Mouse (Mus musculus) thymus, postnatal 10 days (tissue): ENCODE data around the gene Trappc3.

Experiments used
- DNase-seq, 2 experiments: peaks; one replicate each; pipeline ENCODE4 v3.0.0; 2021; ENCODE audit warnings: low spot score in 2 of 2

Gene Trappc3

GRCm38 (mm10) chr4:126313202-126313601 lies 51.1 kb downstream of the Trappc3 start:
- DNase-seq: no peak

GRCm38 (mm10) chr4:126314393-126314792 lies 52.3 kb downstream of the Trappc3 start:
- DNase-seq: no peak

GRCm38 (mm10) chr4:126315931-126316330 lies 53.8 kb downstream of the Trappc3 start:
- no peak for DNase-seq

- no peak for DNase-seq
Observed at GRCm38 (mm10) chr4:126316443-126317040, 54.4 kb downstream of the Trappc3 start.

- no peak for DNase-seq
Observed at GRCm38 (mm10) chr4:126319806-126320205, 57.7 kb downstream of the Trappc3 start.

GRCm38 (mm10) chr4:126321111-126321853 lies 59.2 kb downstream of the Trappc3 start, which contains the start of gene Adprhl2:
Gene Adprhl2, minus strand, starts transcription at chr4:126321703.
- peak; percentile 96 to 100 for DNase-seq

GRCm38 (mm10) chr4:126321854-126322511 lies 59.9 kb downstream of the Trappc3 start:
- DNase-seq: no peak

GRCm38 (mm10) chr4:126322646-126323045 lies 60.5 kb downstream of the Trappc3 start:
- no peak for DNase-seq

GRCm38 (mm10) chr4:126324861-126325260 lies 62.7 kb downstream of the Trappc3 start:
- no peak for DNase-seq

- no peak for DNase-seq
Observed at GRCm38 (mm10) chr4:126325281-126325861, 63.2 kb downstream of the Trappc3 start, which contains the start of gene Tekt2. Gene Tekt2, minus strand, starts transcription at chr4:126325688.
